ENCODE assay signal across 20 mouse cellular contexts in the genomic region with DNA sequence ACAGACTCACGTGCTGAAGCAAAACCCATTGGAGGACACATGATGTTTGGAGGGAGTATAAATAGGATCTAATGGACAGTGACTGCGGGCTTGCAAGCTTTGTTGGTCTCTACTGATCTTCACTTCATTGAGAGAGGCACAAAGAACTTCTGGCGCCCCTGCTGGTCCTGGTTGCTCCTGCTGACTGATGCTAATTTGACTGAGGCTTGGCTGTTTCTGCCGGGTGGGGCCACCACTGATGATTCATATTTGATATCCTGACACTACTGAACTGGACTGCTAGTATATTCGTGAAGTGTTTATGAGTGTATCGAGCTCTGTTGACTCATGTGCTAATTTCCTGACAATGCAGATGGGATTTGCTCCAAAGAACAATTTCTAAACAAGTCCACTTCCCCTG. TPM values are rescaled to one million over a fixed set of nuclear protein-coding genes. Genes with fewer than 3 reads are reported as not detected.
"Had no signal": no experiment of that assay in that cellular context is flagged by ENCODE, and none has a peak within 500 bp of the region (broad histone marks: within the 10 kb centered on the region; RNA-seq: fewer than 3 reads in every experiment).

No protein-coding gene starts in this region.

- H3K27ac ChIP-seq: kidney, postnatal 0 days; limb, embryonic 15.5 days; liver, embryonic 13.5 days; midbrain, embryonic 10.5 days; neural tube, embryonic 15.5 days had no signal

- ATAC-seq: liver, postnatal 0 days had no signal

- H3K4me3 ChIP-seq: limb, embryonic 15.5 days; liver, embryonic 13.5 days; midbrain, embryonic 10.5 days; myocyte; neural tube, embryonic 15.5 days had no signal

- H3K4me2 ChIP-seq: limb, embryonic 15.5 days; liver, embryonic 13.5 days; neural tube, embryonic 15.5 days had no signal

- H3K9ac ChIP-seq: limb, embryonic 15.5 days; liver, embryonic 13.5 days; liver, postnatal 0 days; neural tube, embryonic 15.5 days had no signal

- DNase-seq: kidney, adult 11 months; kidney, adult 9 months; kidney, postnatal 36 days; layer of hippocampus, adult 9-11 months; layer of hippocampus, postnatal 36 days; liver, embryonic 13.5 days; liver, postnatal 0 days; midbrain, embryonic 14.5 days; retina, postnatal 1 day; right cerebral cortex, postnatal 4 days; spleen, adult 18-20 months; thymus, adult 18-20 months; thymus, postnatal 14 days had no signal

- H3K9me3 ChIP-seq: limb, embryonic 15.5 days; liver, embryonic 13.5 days; neural tube, embryonic 15.5 days had no signal

- H3K4me1 ChIP-seq: limb, embryonic 15.5 days; liver, embryonic 13.5 days; midbrain, embryonic 10.5 days; neural tube, embryonic 15.5 days had no signal

- H3K27me3 ChIP-seq: limb, embryonic 15.5 days; liver, embryonic 13.5 days; neural tube, embryonic 15.5 days had no signal

- H3K36me3 ChIP-seq: limb, embryonic 15.5 days; liver, embryonic 13.5 days; midbrain, embryonic 10.5 days; neural tube, embryonic 15.5 days had no signal

RNA-seq across cellular contexts. Expression of a gene that starts 8.3 kb away (rescaled TPM):
- polyA plus RNA-seq: myocyte had no signal

RNA-seq across cellular contexts. Expression of a gene that starts 23.0 kb away (rescaled TPM):
- polyA plus RNA-seq: limb, embryonic 11.5 days; neural tube, embryonic 11.5 days had no signal

RNA-seq across cellular contexts. Expression of a gene that starts 41.4 kb away (rescaled TPM):
- polyA plus RNA-seq: kidney, postnatal 0 days; limb, embryonic 11.5 days; limb, embryonic 15.5 days; liver, embryonic 13.5 days; liver, postnatal 0 days; midbrain, embryonic 10.5 days; midbrain, embryonic 14.5 days; neural tube, embryonic 11.5 days; neural tube, embryonic 15.5 days had no signal
